Mouse (Mus musculus) adrenal gland, postnatal 14 days (tissue): ENCODE measurements around the gene Tmcc3. TPM values are rescaled to one million over a fixed set of nuclear protein-coding genes. Genes with fewer than 3 reads are reported as not detected.
A peak's percentile ranks its signal among the peaks of the same experiment; 100 is the strongest.

ENCODE experiments used
- DNase-seq: peaks from one replicate; pipeline ENCODE4 v3.0.0; 2021; ENCODE audit warnings: mixed read lengths
- total RNA-seq: library from RNA; stranded (reverse); gene quantifications from 2 replicates; pipeline ENCODE4 v1.2.3, GENCODE M21; 2021

Gene Tmcc3
- total RNA-seq, 1 experiment from 2014 or later: 29.1 TPM

DNA sequence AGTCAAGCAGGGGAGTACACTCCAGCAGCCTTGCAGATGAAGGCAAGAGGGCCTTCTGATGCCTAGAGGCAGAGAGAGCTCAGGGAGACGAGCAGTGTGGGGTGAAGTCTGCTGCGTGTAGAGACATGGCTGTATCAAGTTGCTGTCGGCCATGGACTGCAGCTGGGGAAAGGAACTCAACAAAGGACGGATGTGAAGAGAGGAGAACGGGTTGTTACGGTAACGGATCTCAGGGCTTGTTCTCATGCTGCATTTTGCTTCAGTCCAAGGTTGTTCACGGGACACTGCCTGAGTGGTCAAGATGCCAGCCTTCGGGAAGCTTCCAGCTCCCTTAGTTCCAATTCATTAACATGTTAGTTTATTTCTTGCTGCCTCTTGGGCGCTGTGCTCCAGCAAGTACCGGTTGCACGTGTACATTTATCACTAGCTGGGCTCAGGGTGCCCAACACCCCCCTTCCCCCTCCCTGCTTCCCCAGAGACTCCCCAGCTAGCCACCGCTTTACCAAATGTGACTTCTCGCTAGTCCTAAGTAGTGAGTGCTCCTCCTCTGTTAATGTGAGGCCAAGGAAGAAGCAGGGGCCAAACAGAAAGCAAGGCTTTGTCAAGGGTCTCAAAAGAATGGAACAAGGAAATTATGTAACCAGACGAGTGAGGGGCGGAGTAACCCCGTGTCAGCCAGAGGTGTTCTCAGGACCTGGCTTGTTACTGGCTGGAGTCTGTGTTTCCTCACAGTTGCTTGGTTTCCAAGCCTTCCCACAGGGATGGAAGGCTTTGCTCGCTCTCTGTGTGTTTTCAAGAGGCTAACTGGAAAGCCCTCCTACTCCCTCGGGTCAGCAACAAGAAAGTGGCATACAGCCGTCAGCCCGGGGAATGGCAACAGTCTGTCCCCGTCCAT lies 104.4 kb downstream of the Tmcc3 start:
- DNase-seq: no peak

GRCm38 (mm10) chr10:94417643-94418042 lies 105.9 kb downstream of the Tmcc3 start:
- DNase-seq: no peak

DNA sequence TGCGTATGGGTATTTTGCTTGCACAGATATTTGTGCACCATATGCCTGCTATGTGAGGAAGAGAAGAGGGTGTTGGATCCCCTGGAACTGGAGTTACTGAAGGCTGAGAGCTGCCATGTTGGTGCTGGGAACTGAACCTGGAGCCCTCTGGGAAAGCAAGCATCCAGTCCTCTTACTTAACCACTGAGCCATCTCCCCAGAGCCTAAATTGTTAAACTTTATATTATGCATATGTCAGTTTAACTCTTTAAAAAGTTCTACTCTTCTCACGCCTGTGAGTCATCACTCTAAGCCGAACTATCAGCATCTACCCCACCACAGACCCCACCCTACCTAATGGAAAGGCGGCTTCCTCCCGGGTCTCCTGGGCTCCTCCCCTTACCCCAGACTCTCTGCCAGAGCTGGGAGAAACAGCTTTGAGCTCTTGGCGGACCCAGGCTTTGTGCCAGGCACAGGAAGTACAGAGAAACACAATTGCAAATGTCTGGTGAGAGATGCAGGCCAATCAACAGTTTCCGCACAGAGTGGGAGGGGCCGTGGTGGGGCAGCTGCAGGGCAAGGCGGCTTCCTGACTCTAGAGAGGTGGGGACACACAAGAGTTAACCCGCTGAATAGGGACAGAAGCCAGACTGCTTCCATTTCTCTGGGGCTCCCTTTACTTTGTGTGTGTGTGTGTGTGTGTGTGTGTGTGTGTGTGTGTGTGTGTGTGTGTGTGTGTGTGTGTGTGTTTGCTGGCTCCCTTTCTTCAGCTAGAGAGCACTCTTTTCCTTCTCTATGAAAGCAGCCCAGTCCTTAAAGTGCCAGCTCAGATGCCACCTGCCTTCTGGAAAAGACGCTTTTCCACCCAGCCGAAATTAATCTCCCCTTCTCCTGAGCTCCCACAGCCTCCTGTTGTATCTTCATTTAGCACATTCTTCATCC lies 114.5 kb downstream of the Tmcc3 start:
- DNase-seq: peak; percentile 85

- no peak for DNase-seq
These were observed 115.1 kb downstream of the Tmcc3 start for GRCm38 (mm10) chr10:94426921-94427270.

DNA sequence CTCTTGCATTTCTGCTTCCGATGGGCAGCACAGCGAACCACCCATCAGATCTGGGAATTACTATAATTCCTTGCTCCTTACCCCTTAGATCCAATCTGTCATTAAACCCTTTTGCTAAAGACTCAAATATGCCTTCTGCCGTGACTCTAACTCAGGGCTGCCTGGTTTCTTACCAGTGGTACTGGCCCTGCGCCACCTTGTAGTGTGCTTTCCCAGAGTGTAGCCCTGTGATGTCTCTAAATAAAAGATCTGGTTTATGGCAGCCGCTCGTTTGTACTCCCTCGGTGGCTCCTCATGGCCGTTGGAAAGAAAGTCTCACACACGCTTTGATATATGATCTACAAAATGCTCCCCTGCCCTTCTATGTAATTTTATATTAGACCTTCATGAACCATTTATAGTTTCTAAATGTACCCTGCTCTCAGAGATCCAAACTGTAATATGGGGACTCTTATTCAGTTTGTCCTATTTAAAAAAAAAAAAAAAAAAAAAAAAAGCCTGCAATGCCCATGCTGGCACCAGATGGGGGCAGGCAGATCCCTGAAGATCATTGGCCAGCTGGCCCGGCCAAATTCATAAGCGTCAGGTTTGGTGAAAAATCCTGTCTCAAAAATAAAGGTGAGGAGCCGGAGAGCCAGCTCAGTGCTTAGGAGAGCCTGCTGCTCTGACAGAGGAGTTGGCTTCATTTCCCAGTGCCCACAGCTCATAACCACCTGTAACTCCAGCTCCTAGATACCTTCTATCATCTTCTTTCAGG lies 116.6 kb downstream of the Tmcc3 start:
- peak; percentile 48 for DNase-seq

GRCm38 (mm10) chr10:94430566-94430965 lies 118.8 kb downstream of the Tmcc3 start:
- DNase-seq: no peak

GRCm38 (mm10) chr10:94432933-94433332 lies 121.2 kb downstream of the Tmcc3 start:
- DNase-seq: peak; percentile 28

DNA sequence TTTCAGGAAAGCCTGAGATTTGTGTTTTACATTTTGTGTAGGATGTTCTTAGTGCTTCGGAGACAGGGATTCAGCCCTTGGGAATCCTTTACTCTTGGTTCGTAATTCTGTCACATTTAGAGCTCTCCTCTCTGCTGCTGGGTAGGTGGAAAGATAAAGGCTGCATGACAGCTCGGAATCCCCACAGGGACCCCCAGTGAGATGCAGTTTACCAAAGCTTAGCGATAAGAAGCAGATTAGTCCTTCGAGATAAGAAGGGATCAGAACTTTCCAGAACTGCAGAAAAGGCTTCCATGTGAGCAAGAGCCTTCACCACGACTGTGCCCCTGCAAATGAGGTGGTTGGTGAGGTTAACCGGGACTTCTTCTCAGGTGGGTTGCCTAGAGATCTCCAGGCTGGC lies 122.2 kb downstream of the Tmcc3 start:
- no peak for DNase-seq

- DNase-seq: no peak
These were observed 131.0 kb downstream of the Tmcc3 start for GRCm38 (mm10) chr10:94442725-94443124.

GRCm38 (mm10) chr10:94443453-94443852 lies 131.7 kb downstream of the Tmcc3 start:
- DNase-seq: peak; percentile 38

GRCm38 (mm10) chr10:94445192-94445591 lies 133.4 kb downstream of the Tmcc3 start:
- DNase-seq: no peak

GRCm38 (mm10) chr10:94446379-94447008 lies 134.7 kb downstream of the Tmcc3 start:
- DNase-seq: no peak

GRCm38 (mm10) chr10:94449676-94450075 lies 137.9 kb downstream of the Tmcc3 start:
- peak; percentile 41 for DNase-seq

GRCm38 (mm10) chr10:94450781-94451180 lies 139.0 kb downstream of the Tmcc3 start:
- no peak for DNase-seq

DNA sequence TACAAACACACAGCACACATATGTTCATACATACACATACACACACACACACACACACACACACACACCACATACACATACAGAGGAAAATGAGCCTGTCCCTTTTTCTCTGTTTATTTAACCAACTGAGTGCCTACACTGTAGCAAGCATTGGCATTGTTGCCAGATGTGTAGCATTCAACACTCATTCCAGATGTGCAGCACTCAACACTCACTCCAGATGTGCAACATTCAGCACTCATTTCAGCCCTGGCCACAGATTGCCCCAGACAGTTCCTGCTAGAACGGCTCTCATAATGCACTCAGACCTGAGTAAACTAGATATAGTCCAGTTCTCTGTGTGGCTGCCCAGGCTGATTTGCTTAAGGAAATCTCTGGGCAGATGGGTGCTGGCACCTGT lies 145.7 kb downstream of the Tmcc3 start:
- DNase-seq: no peak

- no peak for DNase-seq
These were observed 146.9 kb downstream of the Tmcc3 start for GRCm38 (mm10) chr10:94458690-94459089.

DNA sequence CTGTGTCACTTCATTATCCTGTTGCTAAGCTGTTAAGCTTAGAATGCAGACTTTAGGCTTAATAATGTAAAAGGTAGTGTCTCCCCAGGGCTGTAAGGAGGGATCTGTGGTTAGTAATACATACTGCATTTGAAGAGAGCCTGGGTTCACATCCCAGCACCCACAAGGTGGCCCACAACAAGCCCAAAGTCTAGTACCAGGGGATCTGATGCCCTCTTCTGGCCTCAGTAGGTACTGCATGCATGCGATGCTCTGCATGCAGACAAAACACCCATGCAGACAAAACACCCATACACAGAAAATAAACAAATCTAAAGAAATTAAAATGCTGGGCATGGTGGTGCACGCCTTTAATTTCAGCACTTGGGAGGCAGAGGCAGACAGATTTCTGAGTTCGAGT lies 149.6 kb downstream of the Tmcc3 start:
- DNase-seq: peak; percentile 37

- DNase-seq: peak; percentile 18
These were observed 150.1 kb downstream of the Tmcc3 start for GRCm38 (mm10) chr10:94461871-94462270.

- DNase-seq: peak; percentile 85
These were observed 150.8 kb downstream of the Tmcc3 start for GRCm38 (mm10) chr10:94462386-94463064.

- DNase-seq: no peak
These were observed 151.7 kb downstream of the Tmcc3 start for GRCm38 (mm10) chr10:94463410-94463809.

- no peak for DNase-seq
These were observed 153.9 kb downstream of the Tmcc3 start for GRCm38 (mm10) chr10:94465646-94466045.
